Mouse (Mus musculus): ENCODE measurements around the gene Ddx19a.
"Not testable (repeated sequence)": the region's sequence is repeated elsewhere in the genome, so short reads cannot be mapped to it uniquely, and the experiment has no call there.

The Ddx19a gene

GRCm38 (mm10) chr8:110997547-110998531 is at the start of gene Ddx19a:
TSS of gene Ddx19a (minus strand) at chr8:110997800.
- DNase-seq (ENCODE audit: low read depth, low spot score): peak; percentile 85

GRCm38 (mm10) chr8:111044003-111044734 is 46.6 kb upstream of the Ddx19a start:
- no peak for DNase-seq (ENCODE audit: low read depth, low spot score)

- DNase-seq (ENCODE audit: low read depth, low spot score): no peak
Observed at GRCm38 (mm10) chr8:111042546-111042945, 44.9 kb upstream of the Ddx19a start.

GRCm38 (mm10) chr8:111036591-111036990 is 39.0 kb upstream of the Ddx19a start:
- DNase-seq (ENCODE audit: low read depth, low spot score): no peak

- no peak for DNase-seq (ENCODE audit: low read depth, low spot score)
Observed at GRCm38 (mm10) chr8:111034276-111034675, 36.7 kb upstream of the Ddx19a start.

- DNase-seq (ENCODE audit: low read depth, low spot score): peak; percentile 100
Observed at GRCm38 (mm10) chr8:111033482-111034215, 36.0 kb upstream of the Ddx19a start.

- DNase-seq (ENCODE audit: low read depth, low spot score): no peak
Observed at GRCm38 (mm10) chr8:111032916-111033315, 35.3 kb upstream of the Ddx19a start, which contains the start of gene Aars. TSS of gene Aars (plus strand) at chr8:111033144.

GRCm38 (mm10) chr8:111031572-111031971 is 34.0 kb upstream of the Ddx19a start, which contains the start of gene Ddx19b:
TSS of gene Ddx19b (minus strand) at chr8:111031751.
- DNase-seq (ENCODE audit: low read depth, low spot score): no peak

- DNase-seq (ENCODE audit: low read depth, low spot score): no peak
Observed at GRCm38 (mm10) chr8:111030045-111030444, 32.4 kb upstream of the Ddx19a start.

- DNase-seq (ENCODE audit: low read depth, low spot score): no peak
Observed at GRCm38 (mm10) chr8:111029589-111029988, 32.0 kb upstream of the Ddx19a start.

GRCm38 (mm10) chr8:111027391-111027937 is 29.9 kb upstream of the Ddx19a start:
- DNase-seq (ENCODE audit: low read depth, low spot score): peak; percentile 73

- not testable (repeated sequence) for DNase-seq (ENCODE audit: low read depth, low spot score)
Observed at GRCm38 (mm10) chr8:111026609-111027008, 29.0 kb upstream of the Ddx19a start.

- not testable (repeated sequence) for DNase-seq (ENCODE audit: low read depth, low spot score)
Observed at GRCm38 (mm10) chr8:111010230-111010991, 12.8 kb upstream of the Ddx19a start.

- DNase-seq (ENCODE audit: low read depth, low spot score): no peak
Observed at GRCm38 (mm10) chr8:110996641-110997430, 764 bp downstream of the Ddx19a start.

GRCm38 (mm10) chr8:110990017-110990416 is 7.6 kb downstream of the Ddx19a start:
- DNase-seq (ENCODE audit: low read depth, low spot score): no peak

GRCm38 (mm10) chr8:110987805-110988744 is 9.5 kb downstream of the Ddx19a start:
- no peak for DNase-seq (ENCODE audit: low read depth, low spot score)

- DNase-seq (ENCODE audit: low read depth, low spot score): no peak
Observed at GRCm38 (mm10) chr8:110981304-110981703, 16.3 kb downstream of the Ddx19a start.

- DNase-seq (ENCODE audit: low read depth, low spot score): not testable (repeated sequence)
Observed at GRCm38 (mm10) chr8:110977987-110978386, 19.6 kb downstream of the Ddx19a start.
